Mouse (Mus musculus) heart, postnatal 14 days (tissue): ENCODE results near the gene Il17rb. TPM values are rescaled to one million over a fixed set of nuclear protein-coding genes. Genes with fewer than 3 reads are reported as not detected.

Source experiments
- DNase-seq, 2 experiments: peaks; one replicate each; pipeline ENCODE4 v3.0.0; 2021 to 2022
- intact Hi-C: fragments of 180-260 bp; cut with DNase I; formaldehyde crosslinking; loops from one replicate; pipeline ENCODE4 v1.15.1; 2025
- total RNA-seq, 2 experiments: library from RNA; stranded (reverse); gene quantifications; 2 replicates each; pipeline ENCODE4 v1.2.3; 2021

Gene Il17rb
- total RNA-seq, 2 experiments from 2014 or later: 0.74 to 1.0 TPM

GRCm38 (mm10) chr14:30017794-30018462 lies 9.2 kb upstream of the Il17rb start:
- intact Hi-C loops: no loop called here
- no peak for DNase-seq

GRCm38 (mm10) chr14:30016666-30017065 lies 8.0 kb upstream of the Il17rb start:
- DNase-seq: no peak
- intact Hi-C loops: no loop called here

GRCm38 (mm10) chr14:30015008-30015407 lies 6.3 kb upstream of the Il17rb start:
- DNase-seq: no peak
- intact Hi-C loops: no loop called here

- intact Hi-C loops: no loop called here
- DNase-seq: no peak
These were observed 5.8 kb upstream of the Il17rb start for GRCm38 (mm10) chr14:30014487-30014886.

GRCm38 (mm10) chr14:30011886-30012560 lies 3.3 kb upstream of the Il17rb start:
- DNase-seq: no peak
- intact Hi-C loops: no loop called here

GRCm38 (mm10) chr14:30009864-30010560 lies 1.3 kb upstream of the Il17rb start:
- DNase-seq: peak; percentile 71 to 80
- intact Hi-C loops: no loop called here

GRCm38 (mm10) chr14:29999475-29999811 lies 9.3 kb downstream of the Il17rb start:
- intact Hi-C loops: no loop called here
- DNase-seq: no peak

- no peak for DNase-seq
These were observed 9.8 kb downstream of the Il17rb start for GRCm38 (mm10) chr14:29998747-29999474.

GRCm38 (mm10) chr14:29997345-29997744 lies 11.4 kb downstream of the Il17rb start:
- DNase-seq: no peak
- intact Hi-C loops: no loop called here

More at GRCm38 (mm10) chr14:29998747-29999474, 9.8 kb downstream of the Il17rb start:
- intact Hi-C loops: no loop called here

GRCm38 (mm10) chr14:29996000-29996751 lies 12.5 kb downstream of the Il17rb start:
- intact Hi-C loops: no loop called here
- no peak for DNase-seq

GRCm38 (mm10) chr14:29994976-29995375 lies 13.7 kb downstream of the Il17rb start:
- intact Hi-C loops: no loop called here

GRCm38 (mm10) chr14:29988337-29988736 lies 20.4 kb downstream of the Il17rb start:
- DNase-seq: no peak
- intact Hi-C loops: no loop called here

More at GRCm38 (mm10) chr14:29994976-29995375, 13.7 kb downstream of the Il17rb start:
- DNase-seq: no peak

- DNase-seq: no peak
- intact Hi-C loops: no loop called here
These were observed 21.0 kb downstream of the Il17rb start for GRCm38 (mm10) chr14:29987739-29988138.

GRCm38 (mm10) chr14:29987276-29987675 lies 21.4 kb downstream of the Il17rb start:
- no peak for DNase-seq
- intact Hi-C loops: no loop called here

- intact Hi-C loops: no loop called here
- DNase-seq: no peak
These were observed 22.6 kb downstream of the Il17rb start for GRCm38 (mm10) chr14:29986096-29986495.

GRCm38 (mm10) chr14:29980447-29981205 lies 28.1 kb downstream of the Il17rb start:
- intact Hi-C loops: no loop called here

GRCm38 (mm10) chr14:29978254-29979204 lies 30.2 kb downstream of the Il17rb start, which contains the start of gene Actr8:
Actr8 (plus strand) TSS chr14:29978337.
- intact Hi-C loops: no loop called here

More at GRCm38 (mm10) chr14:29980447-29981205, 28.1 kb downstream of the Il17rb start:
- peak in 1 of 2 experiments; percentile 26 for DNase-seq

GRCm38 (mm10) chr14:29976927-29977326 lies 31.8 kb downstream of the Il17rb start:
- intact Hi-C loops: no loop called here
- no peak for DNase-seq

More at GRCm38 (mm10) chr14:29978254-29979204, 30.2 kb downstream of the Il17rb start, which contains the start of gene Actr8:
- peak; percentile 96 for DNase-seq
